Mouse (Mus musculus): ENCODE results near the gene Syk. TPM values are rescaled to one million over a fixed set of nuclear protein-coding genes. Genes with fewer than 3 reads are reported as not detected.

Gene Syk
- polyA plus RNA-seq, 1 experiment from 2014 or later = 7.9 TPM

- no peak overlapping the region for H3K4me3 ChIP-seq (ENCODE audit: low read length)
- H3K4me1 ChIP-seq (ENCODE audit: control insufficient read depth, insufficient read depth, low read length) = no peaks in the 10 kb centered on the region
- no peaks in the 10 kb centered on the region for H3K9me3 ChIP-seq (replicated peaks; ENCODE audit: control insufficient read depth, low read length)
- H3K4me2 ChIP-seq (ENCODE audit: low read depth, low read length) = no peak overlapping the region
- H3K36me3 ChIP-seq (ENCODE audit: control insufficient read depth, insufficient read depth) = 0 out of 2 replicates have a peak, but pooled peaks cover 5% of the 10 kb centered on the region
- H3K27me3 ChIP-seq (ENCODE audit: control insufficient read depth, insufficient read depth, low read length) = no peaks in the 10 kb centered on the region
- no peak overlapping the region for H3K9ac ChIP-seq (ENCODE audit: low read length)
- no peak overlapping the region for H3K27ac ChIP-seq (ENCODE audit: low read length)
- 72% methylated on average over 11 of the region's 11 CpGs for WGBS
- ATAC-seq (replicated peaks; ENCODE audit: extremely low read depth, insufficient read depth, low FRiP score) = no peak
These were observed 65.2 kb downstream of the Syk start for GRCm38 (mm10) chr13:52647996-52648712.

GRCm38 (mm10) chr13:52649791-52650418 lies 66.9 kb downstream of the Syk start:
- Histone ChIP-seq H3K36me3 (ENCODE audit: control insufficient read depth, insufficient read depth) (0 out of 2 replicates have a peak, but pooled peaks cover 2% of the 10 kb centered on the region), H3K4me1 (ENCODE audit: control insufficient read depth, insufficient read depth, low read length) (no peaks in the 10 kb centered on the region), H3K9me3 (replicated peaks; ENCODE audit: control insufficient read depth, low read length) (no peaks in the 10 kb centered on the region), H3K27ac (ENCODE audit: low read length) (no peak overlapping the region), H3K4me3 (ENCODE audit: low read length) (no peak overlapping the region), H3K27me3 (ENCODE audit: control insufficient read depth, insufficient read depth, low read length) (no peaks in the 10 kb centered on the region), H3K9ac (ENCODE audit: low read length) (no peak overlapping the region), H3K4me2 (ENCODE audit: low read depth, low read length) (no peak overlapping the region)
- ATAC-seq (replicated peaks; ENCODE audit: extremely low read depth, insufficient read depth, low FRiP score) = no peak
- 91% methylated on average over 6 of the region's 6 CpGs for WGBS

GRCm38 (mm10) chr13:52651383-52652252 lies 68.6 kb downstream of the Syk start:
- H3K27ac ChIP-seq (ENCODE audit: low read length) = no peak overlapping the region
- H3K4me3 ChIP-seq (ENCODE audit: low read length) = no peak overlapping the region
- peaks cover 5% of the 10 kb centered on the region; the same call in 1 of the 2 replicates for H3K27me3 ChIP-seq (ENCODE audit: control insufficient read depth, insufficient read depth, low read length)
- no peaks in the 10 kb centered on the region for H3K4me1 ChIP-seq (ENCODE audit: control insufficient read depth, insufficient read depth, low read length)
- H3K36me3 ChIP-seq (ENCODE audit: control insufficient read depth, insufficient read depth) = 0 out of 2 replicates have a peak, but pooled peaks cover 2% of the 10 kb centered on the region
- ATAC-seq (replicated peaks; ENCODE audit: extremely low read depth, insufficient read depth, low FRiP score) = no peak
- WGBS = 52% methylated on average over 11 of the region's 12 CpGs
- no peaks in the 10 kb centered on the region for H3K9me3 ChIP-seq (replicated peaks; ENCODE audit: control insufficient read depth, low read length)
- H3K4me2 ChIP-seq (ENCODE audit: low read depth, low read length) = no peak overlapping the region
- H3K9ac ChIP-seq (ENCODE audit: low read length) = no peak overlapping the region

GRCm38 (mm10) chr13:52652253-52652628 lies 69.3 kb downstream of the Syk start:
- H3K4me2 ChIP-seq (ENCODE audit: low read depth, low read length) = no peak overlapping the region
- WGBS = 84% methylated on average over 8 of the region's 8 CpGs
- H3K27me3 ChIP-seq (ENCODE audit: control insufficient read depth, insufficient read depth, low read length) = peaks cover 5% of the 10 kb centered on the region; the same call in 1 of the 2 replicates
- H3K9ac ChIP-seq (ENCODE audit: low read length) = no peak overlapping the region
- ATAC-seq (replicated peaks; ENCODE audit: extremely low read depth, insufficient read depth, low FRiP score) = no peak
- no peak overlapping the region for H3K4me3 ChIP-seq (ENCODE audit: low read length)
- no peaks in the 10 kb centered on the region for H3K9me3 ChIP-seq (replicated peaks; ENCODE audit: control insufficient read depth, low read length)
- H3K27ac ChIP-seq (ENCODE audit: low read length) = no peak overlapping the region
- H3K4me1 ChIP-seq (ENCODE audit: control insufficient read depth, insufficient read depth, low read length) = no peaks in the 10 kb centered on the region
- no peaks in the 10 kb centered on the region for H3K36me3 ChIP-seq (ENCODE audit: control insufficient read depth, insufficient read depth)

GRCm38 (mm10) chr13:52654081-52654829 lies 71.3 kb downstream of the Syk start:
- no peak for ATAC-seq (replicated peaks; ENCODE audit: extremely low read depth, insufficient read depth, low FRiP score)
- WGBS = 65% methylated on average over 12 of the region's 12 CpGs
- Histone ChIP-seq H3K36me3 (ENCODE audit: control insufficient read depth, insufficient read depth) (no peaks in the 10 kb centered on the region), H3K4me2 (ENCODE audit: low read depth, low read length) (no peak overlapping the region), H3K4me1 (ENCODE audit: control insufficient read depth, insufficient read depth, low read length) (no peaks in the 10 kb centered on the region), H3K9me3 (replicated peaks; ENCODE audit: control insufficient read depth, low read length) (no peaks in the 10 kb centered on the region), H3K27me3 (ENCODE audit: control insufficient read depth, insufficient read depth, low read length) (peaks cover 7% of the 10 kb centered on the region; the same call in 1 of the 2 replicates), H3K4me3 (ENCODE audit: low read length) (no peak overlapping the region), H3K9ac (ENCODE audit: low read length) (no peak overlapping the region), H3K27ac (ENCODE audit: low read length) (no peak overlapping the region)

- 36% methylated on average over 9 of the region's 9 CpGs for WGBS
These were observed 71.9 kb downstream of the Syk start for GRCm38 (mm10) chr13:52654830-52655308.

GRCm38 (mm10) chr13:52657966-52658365 lies 75.0 kb downstream of the Syk start:
- no peaks in the 10 kb centered on the region for H3K36me3 ChIP-seq (ENCODE audit: control insufficient read depth, insufficient read depth)
- no peak overlapping the region for H3K27ac ChIP-seq (ENCODE audit: low read length)
- no peaks in the 10 kb centered on the region for H3K4me1 ChIP-seq (ENCODE audit: control insufficient read depth, insufficient read depth, low read length)
- H3K9me3 ChIP-seq (replicated peaks; ENCODE audit: control insufficient read depth, low read length) = no peaks in the 10 kb centered on the region
- H3K9ac ChIP-seq (ENCODE audit: low read length) = no peak overlapping the region
- ATAC-seq (replicated peaks; ENCODE audit: extremely low read depth, insufficient read depth, low FRiP score) = no peak
- WGBS = 78% methylated on average over 7 of the region's 7 CpGs
- H3K27me3 ChIP-seq (ENCODE audit: control insufficient read depth, insufficient read depth, low read length) = peaks cover 8% of the 10 kb centered on the region; the same call in 1 of the 2 replicates
- H3K4me2 ChIP-seq (ENCODE audit: low read depth, low read length) = no peak overlapping the region
- no peak overlapping the region for H3K4me3 ChIP-seq (ENCODE audit: low read length)

More at GRCm38 (mm10) chr13:52654830-52655308, 71.9 kb downstream of the Syk start:
- ATAC-seq (replicated peaks; ENCODE audit: extremely low read depth, insufficient read depth, low FRiP score) = no peak
- H3K4me1 ChIP-seq (ENCODE audit: control insufficient read depth, insufficient read depth, low read length) = no peaks in the 10 kb centered on the region
- H3K36me3 ChIP-seq (ENCODE audit: control insufficient read depth, insufficient read depth) = no peaks in the 10 kb centered on the region
- H3K9ac ChIP-seq (ENCODE audit: low read length) = no peak overlapping the region
- no peak overlapping the region for H3K27ac ChIP-seq (ENCODE audit: low read length)
- peaks cover 8% of the 10 kb centered on the region; the same call in 1 of the 2 replicates for H3K27me3 ChIP-seq (ENCODE audit: control insufficient read depth, insufficient read depth, low read length)
- no peak overlapping the region for H3K4me2 ChIP-seq (ENCODE audit: low read depth, low read length)
- no peaks in the 10 kb centered on the region for H3K9me3 ChIP-seq (replicated peaks; ENCODE audit: control insufficient read depth, low read length)
- no peak overlapping the region for H3K4me3 ChIP-seq (ENCODE audit: low read length)

- no peak for ATAC-seq (replicated peaks; ENCODE audit: extremely low read depth, insufficient read depth, low FRiP score)
These were observed 75.5 kb downstream of the Syk start for GRCm38 (mm10) chr13:52658477-52658876.

More at GRCm38 (mm10) chr13:52658477-52658876, 75.5 kb downstream of the Syk start:
- Histone ChIP-seq H3K9me3 (replicated peaks; ENCODE audit: control insufficient read depth, low read length) (no peaks in the 10 kb centered on the region), H3K9ac (ENCODE audit: low read length) (no peak overlapping the region), H3K27ac (ENCODE audit: low read length) (no peak overlapping the region), H3K36me3 (ENCODE audit: control insufficient read depth, insufficient read depth) (no peaks in the 10 kb centered on the region), H3K4me3 (ENCODE audit: low read length) (no peak overlapping the region), H3K4me2 (ENCODE audit: low read depth, low read length) (no peak overlapping the region), H3K27me3 (ENCODE audit: control insufficient read depth, insufficient read depth, low read length) (peaks cover 8% of the 10 kb centered on the region; the same call in 1 of the 2 replicates), H3K4me1 (ENCODE audit: control insufficient read depth, insufficient read depth, low read length) (no peaks in the 10 kb centered on the region)
- WGBS = 7% methylated on average over 8 of the region's 8 CpGs

Data from heart, embryonic 16.5 days (tissue).